Comparison of ENCODE assay signal across 10 mouse cellular contexts in the genomic region with DNA sequence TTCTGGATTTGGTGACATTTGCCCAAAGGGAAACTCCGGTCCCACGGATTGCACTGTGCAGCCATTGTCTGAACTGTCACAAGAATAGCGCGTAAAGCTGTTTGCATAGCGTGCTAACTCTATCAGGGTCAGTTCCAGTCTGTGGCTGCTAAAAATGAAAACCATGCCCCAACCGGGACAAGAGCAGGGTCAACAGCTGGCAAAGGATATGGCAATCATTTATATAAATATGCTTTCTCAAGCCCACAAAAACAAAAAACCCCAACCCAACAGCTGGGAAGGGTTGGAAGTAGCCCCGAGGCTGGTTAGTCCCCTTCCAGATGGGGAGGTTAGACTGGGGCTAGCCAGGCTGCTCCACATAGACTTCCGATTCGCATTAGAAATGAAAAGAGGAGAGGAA.
A peak's percentile ranks its signal among the peaks of the same experiment; 100 is the strongest.
DNase-seq lines count a peak whose midpoint lies in the region; ATAC-seq lines count a peak whose summit lies in the region.
"Had no signal": no experiment of that assay in that cellular context is flagged by ENCODE, and none has a peak within 500 bp of the region (broad histone marks: within the 10 kb centered on the region; RNA-seq: fewer than 3 reads in every experiment).

No protein-coding gene starts in this region.

- intact Hi-C loops in left cerebral cortex, postnatal 25 days (cut with DNase I): no loop called here

- H3K4me3 ChIP-seq in kidney, embryonic 14.5 days (ENCODE audit: low read length): no peak overlapping the region
- peak overlapping the region; percentile 20 for H3K4me3 ChIP-seq in embryonic facial prominence, embryonic 14.5 days (ENCODE audit: low read depth, low read length)
- no peak overlapping the region for H3K4me3 ChIP-seq in limb, embryonic 12.5 days (replicated peaks)
- H3K4me3 ChIP-seq: neural tube, embryonic 15.5 days had no signal

- H3K4me1 ChIP-seq in kidney, embryonic 14.5 days (ENCODE audit: control insufficient read depth, insufficient read depth, low read length): peaks cover 19% of the 10 kb centered on the region
- peaks cover 24% of the 10 kb centered on the region for H3K4me1 ChIP-seq in embryonic facial prominence, embryonic 14.5 days (ENCODE audit: control insufficient read depth, insufficient read depth, low read length)
- peaks cover 26% of the 10 kb centered on the region for H3K4me1 ChIP-seq in limb, embryonic 12.5 days (replicated peaks)

- H3K9me3 ChIP-seq in kidney, embryonic 14.5 days (ENCODE audit: control insufficient read depth, low read length): no peaks in the 10 kb centered on the region
- H3K9me3 ChIP-seq in embryonic facial prominence, embryonic 14.5 days (ENCODE audit: control insufficient read depth, low read length): no peaks in the 10 kb centered on the region
- no peaks in the 10 kb centered on the region for H3K9me3 ChIP-seq in limb, embryonic 12.5 days
- H3K9me3 ChIP-seq: neural tube, embryonic 15.5 days had no signal

- 0 out of 2 replicates have a peak, but pooled peaks cover 3% of the 10 kb centered on the region for H3K27me3 ChIP-seq in kidney, embryonic 14.5 days (ENCODE audit: control insufficient read depth, insufficient read depth, low read length)
- no peaks in the 10 kb centered on the region; the same call in 1 of the 2 replicates for H3K27me3 ChIP-seq in embryonic facial prominence, embryonic 14.5 days (replicated peaks; ENCODE audit: control insufficient read depth, insufficient read depth, low read length)
- H3K27me3 ChIP-seq in limb, embryonic 12.5 days: peaks cover 3% of the 10 kb centered on the region
- H3K27me3 ChIP-seq: neural tube, embryonic 15.5 days had no signal

- ATAC-seq in kidney, embryonic 14.5 days (ENCODE audit: low FRiP score, low TSS enrichment): no peak
- ATAC-seq in embryonic facial prominence, embryonic 14.5 days (ENCODE audit: low read depth): peak; percentile 77
- ATAC-seq in limb, embryonic 12.5 days (ENCODE audit: insufficient number of reproducible peaks, insufficient read depth, low FRiP score, low TSS enrichment, low read depth): no peak

- DNase-seq in kidney, adult 8-10 months: no peak
- peak; percentile 72 for DNase-seq in embryo, embryonic 11 days
- peak; percentile 80 for DNase-seq in embryonic facial prominence, embryonic 14.5 days (ENCODE audit: low spot score)
- no peak for DNase-seq in yolk sac, embryonic 10.5 days (ENCODE audit: low spot score)
- DNase-seq in left cerebral cortex, postnatal 25 days (ENCODE audit: low spot score in 2 of 2): no peak
- no peak for DNase-seq in urinary bladder, adult 2 months (ENCODE audit: low spot score)
- DNase-seq: kidney, postnatal 25 days had no signal

- no peaks in the 10 kb centered on the region for H3K36me3 ChIP-seq in kidney, embryonic 14.5 days (ENCODE audit: control insufficient read depth, insufficient read depth, low read length)
- no peaks in the 10 kb centered on the region for H3K36me3 ChIP-seq in embryonic facial prominence, embryonic 14.5 days (ENCODE audit: control insufficient read depth, insufficient read depth, low read length)
- no peaks in the 10 kb centered on the region for H3K36me3 ChIP-seq in limb, embryonic 12.5 days
- H3K36me3 ChIP-seq: neural tube, embryonic 15.5 days had no signal

- no peak overlapping the region; the same call in 1 of the 2 replicates for H3K4me2 ChIP-seq in kidney, embryonic 14.5 days (replicated peaks; ENCODE audit: low read depth, low read length)
- peak overlapping the region; percentile 47 for H3K4me2 ChIP-seq in embryonic facial prominence, embryonic 14.5 days (ENCODE audit: low read depth, low read length)
- peak overlapping the region; percentile 26 for H3K4me2 ChIP-seq in limb, embryonic 12.5 days
- H3K4me2 ChIP-seq: neural tube, embryonic 15.5 days had no signal

- WGBS in kidney, embryonic 14.5 days: 51% methylated on average over 9 of the region's 9 CpGs
- 13% methylated on average over 9 of the region's 9 CpGs for WGBS in embryonic facial prominence, embryonic 14.5 days
- 25% methylated on average over 9 of the region's 9 CpGs for WGBS in limb, embryonic 12.5 days

- H3K9ac ChIP-seq in kidney, embryonic 14.5 days (ENCODE audit: low read depth, low read length): no peak overlapping the region
- H3K9ac ChIP-seq in embryonic facial prominence, embryonic 14.5 days (ENCODE audit: low read depth, low read length): peak overlapping the region; percentile 0; the same call in 1 of the 2 replicates
- H3K9ac ChIP-seq in limb, embryonic 12.5 days (replicated peaks): no peak overlapping the region
- H3K9ac ChIP-seq: neural tube, embryonic 15.5 days had no signal

- H3K27ac ChIP-seq in kidney, embryonic 14.5 days (ENCODE audit: low read depth, low read length): peak overlapping the region; percentile 34; the same call in 1 of the 2 replicates
- 0 out of 2 replicates have a peak overlapping the region, but pooled peaks have one; percentile 21 for H3K27ac ChIP-seq in embryonic facial prominence, embryonic 14.5 days (replicated peaks; ENCODE audit: low read depth, low read length)
- H3K27ac ChIP-seq in limb, embryonic 12.5 days: peak overlapping the region; percentile 36; the same call in 1 of the 2 replicates
- H3K27ac ChIP-seq: neural tube, embryonic 15.5 days had no signal

Comparison
In these comparisons a context has a peak if more than half of its experiments do, and no peak if none do; other contexts are left out.
1. DNase-seq: peak in embryo, embryonic 11 days (single experiment) and embryonic facial prominence, embryonic 14.5 days (single experiment); none in kidney, adult 8-10 months (0 of 2), yolk sac, embryonic 10.5 days (single experiment), left cerebral cortex, postnatal 25 days (0 of 2) and urinary bladder, adult 2 months (single experiment).
2. Peak in every context shown above with its lines, with median percentiles within 50 percentile points of each other: H3K27ac ChIP-seq.